Mouse (Mus musculus) neural tube, embryonic 10.5 days (tissue): ENCODE data around the gene Lypd6.

Source experiments
- DNase-seq: peaks from one replicate; pipeline ENCODE4 v3.0.0-alpha.2; 2017; ENCODE audit warnings: low spot score; ENCODE audit errors: extremely low spot score

Gene Lypd6

DNA sequence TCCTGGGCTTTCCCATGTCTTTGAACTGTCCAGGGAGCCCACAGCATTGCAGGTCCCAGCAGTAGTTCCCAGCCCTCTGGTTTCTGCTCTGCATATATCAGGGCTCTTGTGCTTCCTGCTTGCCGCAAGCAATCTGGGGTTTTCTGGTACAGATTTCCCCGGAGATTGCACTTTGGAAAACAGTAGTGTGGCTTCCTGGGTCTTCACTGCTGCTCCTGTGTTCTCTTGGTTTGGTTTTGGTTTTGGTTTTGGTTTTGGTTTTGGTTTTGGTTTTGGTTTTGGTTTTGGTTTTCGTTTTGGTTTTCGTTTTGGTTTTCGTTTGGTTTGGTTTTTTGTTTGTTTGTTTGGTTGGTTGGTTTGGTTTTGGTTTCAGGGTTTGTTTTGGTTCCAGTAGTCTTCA lies 99.9 kb downstream of the Lypd6 start:
- no peak for DNase-seq

DNA sequence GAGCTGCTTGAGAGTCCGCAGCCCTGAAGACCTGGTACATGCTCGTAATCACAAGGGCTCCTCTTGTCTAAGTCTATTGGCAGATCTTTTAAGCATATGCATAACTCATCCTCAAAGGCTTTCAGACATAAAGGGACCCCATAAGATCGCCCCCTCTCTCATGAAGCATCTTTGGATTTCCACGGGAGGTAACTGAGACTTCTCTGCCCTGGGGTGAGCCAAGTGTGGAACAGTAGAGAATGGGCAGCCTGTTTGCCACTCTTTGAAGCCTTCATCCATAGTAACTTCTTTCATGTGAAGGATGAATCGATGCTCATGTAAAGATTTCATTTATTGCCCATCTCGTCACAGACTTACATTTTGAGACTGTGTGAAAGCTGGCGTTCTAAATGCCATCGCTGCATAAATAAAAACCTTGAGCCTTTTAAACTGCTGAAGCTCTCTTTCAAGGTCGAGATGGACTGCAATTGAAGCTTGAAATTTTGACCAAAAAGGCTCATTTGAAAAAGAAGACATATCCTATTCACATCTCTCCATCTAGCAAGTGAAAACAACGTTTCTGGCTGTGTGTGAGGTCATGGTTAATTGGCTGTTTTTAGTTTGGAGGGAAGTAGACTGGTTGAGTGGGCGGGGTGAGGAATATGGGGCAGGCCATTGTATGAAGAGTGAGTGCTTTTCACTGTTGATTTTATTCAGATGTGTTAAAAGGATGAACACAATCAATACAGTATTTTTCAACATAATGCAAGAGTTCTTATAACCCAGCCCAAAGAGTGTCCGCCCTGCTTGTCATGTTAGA lies 107.7 kb downstream of the Lypd6 start:
- no peak for DNase-seq

DNA sequence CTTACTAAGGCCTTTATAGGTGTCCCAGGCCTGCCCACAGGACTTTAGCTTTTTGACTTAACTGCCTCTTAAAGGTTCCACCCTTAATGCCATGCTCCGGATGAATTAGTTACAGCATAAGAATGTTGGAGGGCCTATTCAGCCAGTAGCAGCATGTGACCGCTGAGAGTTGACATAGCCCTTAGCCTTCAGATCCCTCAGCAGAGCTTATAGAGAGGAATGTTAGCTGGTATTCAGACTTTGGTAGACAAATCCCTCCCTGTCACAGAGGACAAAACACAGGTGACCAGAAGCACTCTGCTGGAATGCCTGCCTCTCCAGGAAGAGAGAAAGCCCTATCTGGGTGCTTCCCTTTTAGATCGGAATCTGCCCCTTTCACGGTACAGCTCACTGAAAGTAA lies 109.5 kb downstream of the Lypd6 start:
- DNase-seq: no peak

DNA sequence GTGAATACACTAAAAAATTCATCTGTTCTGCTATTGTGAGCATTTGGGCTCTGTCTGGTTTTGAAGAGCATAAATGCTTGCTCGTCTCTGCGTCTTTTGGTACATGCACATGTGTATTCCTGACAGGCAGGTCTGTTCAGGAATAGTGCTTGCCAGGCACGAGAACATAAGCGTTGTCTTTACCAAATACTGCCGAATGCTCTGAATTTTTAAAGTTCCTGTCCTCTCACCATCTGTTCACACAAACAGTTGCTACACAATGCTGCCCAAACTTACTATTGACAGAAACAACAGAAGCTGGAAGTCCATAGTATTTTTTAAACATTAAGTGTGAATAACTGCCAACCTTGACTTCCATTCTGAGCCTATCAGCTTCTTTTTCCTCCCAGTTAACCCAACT lies 112.9 kb downstream of the Lypd6 start:
- DNase-seq: no peak

DNA sequence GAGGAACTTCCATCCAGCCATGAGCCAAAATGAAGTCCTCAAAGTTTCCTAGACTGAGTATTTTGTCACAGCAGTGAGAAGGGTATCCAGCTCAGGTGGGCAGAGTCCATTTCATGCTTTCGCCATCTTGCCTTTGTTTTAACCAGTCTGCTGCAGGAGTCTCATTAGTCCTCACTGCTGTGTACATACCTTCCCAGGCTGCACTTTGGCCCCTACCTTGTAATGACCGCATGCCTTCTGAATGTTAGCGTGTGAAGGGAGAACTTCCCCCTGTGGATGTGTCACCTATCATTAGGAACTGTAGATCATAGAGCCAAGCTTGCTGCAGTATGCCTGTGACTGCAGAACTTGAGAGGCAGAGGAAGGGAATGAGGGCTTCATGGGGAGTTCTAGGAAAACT lies 114.2 kb downstream of the Lypd6 start:
- DNase-seq: no peak

DNA sequence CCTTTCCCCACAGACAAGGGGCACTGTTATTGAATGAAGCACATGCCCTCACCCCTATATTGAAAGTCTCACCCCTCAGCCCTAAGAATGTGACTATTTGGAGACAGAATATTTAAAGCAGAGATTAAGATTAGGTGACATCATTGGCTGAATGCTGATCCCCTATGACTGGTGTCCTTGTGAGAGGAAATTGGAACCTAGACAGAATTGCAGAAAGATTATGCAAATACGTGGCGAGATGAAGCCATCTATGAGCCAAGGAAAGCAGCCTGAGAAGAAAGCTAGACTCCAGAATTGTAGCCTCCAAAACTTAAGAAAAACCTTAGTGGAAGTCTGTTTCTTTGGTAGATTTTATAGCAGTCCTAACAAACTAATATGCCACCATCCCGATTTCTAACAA lies 115.1 kb downstream of the Lypd6 start:
- no peak for DNase-seq

DNA sequence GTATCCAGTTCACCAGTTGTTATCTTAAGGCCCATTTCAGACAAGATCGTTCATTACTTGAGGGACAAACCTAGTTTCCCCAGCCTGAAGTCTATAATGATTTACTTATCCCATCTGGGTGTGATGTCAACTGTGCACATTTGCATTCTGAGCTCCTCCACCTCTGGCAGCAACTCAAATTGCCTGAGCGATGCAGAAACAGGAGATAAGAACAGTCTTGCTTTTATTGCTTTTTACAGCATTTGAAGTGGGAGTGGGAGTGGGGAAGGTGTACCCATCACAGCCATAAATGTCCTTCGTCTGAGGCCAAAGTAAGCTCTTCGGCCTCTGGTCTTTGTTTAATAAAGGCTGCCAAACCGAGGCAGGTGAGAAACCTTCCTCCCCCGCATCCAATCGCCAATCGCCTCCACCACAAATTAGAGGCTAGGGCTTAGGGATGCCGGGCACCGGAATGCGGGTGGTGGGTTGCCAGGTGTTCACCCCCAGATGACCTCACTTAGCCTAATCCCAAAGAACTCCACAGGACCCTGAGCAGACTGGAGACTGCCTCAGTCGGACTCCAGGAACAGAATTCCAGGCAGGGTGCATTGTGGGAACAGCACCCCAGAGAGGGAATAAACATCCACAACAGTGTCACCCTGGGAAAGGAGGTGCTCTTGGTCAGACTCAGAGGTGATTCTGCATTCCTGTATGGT lies 120.6 kb downstream of the Lypd6 start:
- DNase-seq: no peak

DNA sequence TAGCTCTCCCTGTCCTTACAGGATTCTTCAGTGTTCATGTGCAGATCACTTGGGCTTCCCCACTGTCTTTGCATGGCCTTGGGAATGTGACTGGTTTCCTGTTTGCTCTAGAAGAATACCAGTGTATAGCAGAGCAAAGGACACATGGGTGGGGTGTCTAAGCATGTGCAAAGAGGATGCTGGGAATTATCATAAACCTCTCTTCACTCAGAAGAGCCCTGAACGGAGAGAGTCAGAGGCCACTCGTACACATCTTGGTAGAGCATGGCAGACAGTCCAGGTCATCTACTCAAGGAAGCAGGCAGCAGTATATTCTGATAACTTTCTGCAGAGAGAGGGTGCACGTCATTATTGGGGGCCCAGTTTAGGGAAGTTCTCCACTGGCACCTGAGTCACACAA lies 122.6 kb downstream of the Lypd6 start:
- DNase-seq: no peak

DNA sequence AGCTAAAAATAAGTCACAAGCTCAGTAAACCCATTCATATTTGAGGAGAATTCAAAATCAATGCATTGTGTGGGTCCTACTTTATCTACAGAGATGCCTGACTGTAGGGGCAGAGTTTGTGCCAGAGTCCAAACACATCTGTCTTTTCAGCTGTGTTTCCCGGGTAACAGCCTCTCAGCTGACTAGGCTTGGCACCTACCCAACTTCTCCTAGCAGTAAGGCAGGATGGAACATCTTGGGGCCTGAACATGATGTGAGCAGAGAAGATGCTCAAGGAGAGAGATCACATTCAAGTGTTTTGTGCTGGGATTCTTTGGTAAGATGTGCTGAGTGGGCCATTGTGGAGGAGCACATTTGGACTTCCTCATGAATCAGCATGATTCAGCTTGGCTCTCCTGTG lies 130.5 kb downstream of the Lypd6 start:
- no peak for DNase-seq

DNA sequence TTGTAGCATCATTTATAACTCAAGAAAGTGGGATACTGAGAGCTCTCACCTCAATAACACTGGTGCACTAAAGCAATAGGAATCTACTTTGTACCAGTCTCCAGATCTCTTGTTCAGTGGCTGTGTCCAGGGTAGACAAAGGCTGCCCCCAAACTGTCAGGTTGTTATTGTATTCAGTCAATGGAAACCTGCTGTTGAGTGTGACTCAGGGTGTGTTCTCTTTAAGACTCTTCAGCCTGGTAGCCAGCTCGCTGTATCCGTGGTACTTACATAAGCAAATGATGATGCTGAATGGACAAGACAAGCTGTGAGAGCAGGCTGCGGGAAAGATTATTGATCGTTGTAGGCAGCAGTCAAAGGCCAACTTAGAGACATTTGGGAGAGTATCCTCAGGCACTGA lies 131.6 kb downstream of the Lypd6 start:
- no peak for DNase-seq

DNA sequence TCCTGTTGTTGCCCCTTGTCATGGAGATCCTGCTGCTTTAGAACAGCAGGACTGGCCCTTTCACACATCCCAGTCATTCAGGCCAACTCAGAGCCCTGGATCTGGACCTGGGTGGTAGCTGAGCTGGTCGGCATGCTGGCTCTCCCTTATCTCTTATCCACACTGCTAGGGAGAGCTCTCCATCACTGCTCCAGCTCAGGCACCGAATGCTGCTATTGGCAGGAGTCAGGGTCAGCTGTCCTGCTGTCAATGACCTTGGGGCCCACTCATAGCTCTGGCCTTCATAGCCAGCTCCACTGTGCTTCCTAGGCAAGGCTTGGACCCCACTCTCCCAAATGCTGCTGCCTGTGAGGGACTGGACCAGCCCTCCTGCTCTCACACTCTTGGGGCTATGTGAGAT lies 134.3 kb downstream of the Lypd6 start:
- no peak for DNase-seq

DNA sequence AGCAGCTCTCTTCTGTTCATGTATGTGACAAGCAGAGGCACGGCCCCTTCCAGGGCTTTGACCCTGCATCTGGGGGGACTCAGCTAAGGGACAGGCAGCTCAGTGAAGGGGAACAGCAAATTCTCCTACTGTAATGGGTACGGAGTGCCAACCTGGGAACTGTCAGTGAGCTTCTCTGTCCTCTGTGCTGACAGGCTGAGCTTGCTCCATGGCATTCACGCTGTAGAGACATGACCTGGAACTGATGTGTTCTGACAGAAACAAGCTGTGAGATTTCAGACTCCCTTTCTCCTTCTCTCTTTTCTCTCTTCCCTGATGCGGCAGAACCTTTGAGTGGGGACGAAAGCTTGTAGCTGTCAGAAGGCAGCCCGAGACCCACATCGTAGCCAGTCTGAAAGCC lies 154.3 kb downstream of the Lypd6 start:
- DNase-seq: no peak

DNA sequence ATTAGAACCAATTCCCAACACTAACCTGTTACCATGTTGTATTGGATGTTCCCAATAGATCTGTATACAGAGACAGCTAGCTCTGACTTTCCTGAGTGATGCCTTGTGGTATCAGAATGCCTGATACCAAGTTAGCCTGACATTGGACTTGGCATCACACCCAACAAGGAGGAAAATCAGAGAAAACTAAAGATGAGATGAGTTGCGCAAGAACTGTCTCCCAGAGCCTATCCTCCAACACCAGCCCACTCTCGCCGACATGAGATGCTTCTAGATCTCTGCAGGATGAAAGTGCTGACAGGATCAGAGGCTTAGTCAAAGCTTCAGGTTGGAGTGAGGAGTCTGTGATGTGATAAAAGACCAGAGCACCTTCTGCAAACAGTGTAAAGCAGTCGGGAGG lies 158.8 kb downstream of the Lypd6 start:
- no peak for DNase-seq

DNA sequence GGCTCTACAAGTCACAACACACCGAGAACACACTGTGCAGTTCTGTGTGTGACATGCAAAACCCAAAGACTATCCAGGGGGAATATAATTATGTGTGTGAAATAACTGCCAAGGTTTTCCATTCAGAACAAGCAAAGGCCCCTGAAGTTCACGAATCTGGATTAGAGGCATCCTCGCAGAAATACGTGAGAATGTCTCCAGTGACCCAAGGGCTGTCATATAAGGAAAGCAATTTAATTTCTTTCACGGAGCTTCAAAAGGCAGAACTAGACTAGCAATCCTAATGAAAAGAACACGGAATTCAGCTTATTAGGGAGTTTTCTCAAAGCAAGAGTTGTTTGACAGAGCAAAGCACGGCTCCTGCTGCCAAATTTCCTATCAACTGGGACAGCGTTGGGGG lies 167.3 kb downstream of the Lypd6 start:
- DNase-seq: no peak
